Mouse (Mus musculus): ENCODE data around the gene Ppp1r13l.

The Ppp1r13l gene

DNA sequence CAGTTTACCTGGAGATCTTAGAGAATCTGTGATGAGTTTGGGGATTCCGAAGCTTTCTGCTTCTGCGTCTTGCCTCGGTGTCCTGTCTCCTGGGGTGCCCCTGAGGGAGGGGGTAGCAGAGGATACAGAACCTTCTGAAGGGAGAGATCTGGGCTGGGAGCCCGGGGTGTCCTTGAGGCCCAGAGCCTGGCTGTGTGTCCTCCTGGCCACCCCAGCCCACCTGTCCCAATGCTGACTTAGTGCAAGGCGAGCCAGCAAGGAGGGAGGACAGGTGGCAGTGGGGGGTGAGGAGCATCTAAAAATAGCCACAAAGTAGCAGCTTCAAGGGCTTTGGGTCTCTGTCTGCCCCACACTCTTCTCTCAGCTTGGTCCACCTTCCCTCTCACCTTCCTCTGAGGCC is 52.2 kb downstream of the Ppp1r13l start:
- DNase-seq (ENCODE audit: low read depth, low spot score) = no peak

DNA sequence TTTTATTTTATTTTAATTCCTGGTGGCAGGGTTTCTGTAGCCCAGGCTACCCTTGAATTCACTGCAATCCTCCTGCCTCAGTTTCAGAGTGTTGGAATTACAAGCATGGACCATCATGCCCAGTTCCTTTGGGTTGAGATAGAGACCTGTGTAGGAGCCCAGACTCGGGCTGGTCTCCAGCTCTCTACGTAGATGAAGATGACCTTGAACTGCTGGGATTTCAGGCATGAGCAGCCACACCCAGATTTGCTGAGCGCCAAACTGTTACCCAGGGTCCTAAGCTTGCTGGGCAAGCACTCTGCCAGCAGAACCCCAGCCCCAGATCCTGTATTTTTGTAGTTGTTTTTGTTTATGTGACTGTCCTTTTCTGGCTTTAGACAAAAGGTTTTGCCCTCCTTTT is 54.0 kb downstream of the Ppp1r13l start:
- no peak for DNase-seq (ENCODE audit: low read depth, low spot score)

DNA sequence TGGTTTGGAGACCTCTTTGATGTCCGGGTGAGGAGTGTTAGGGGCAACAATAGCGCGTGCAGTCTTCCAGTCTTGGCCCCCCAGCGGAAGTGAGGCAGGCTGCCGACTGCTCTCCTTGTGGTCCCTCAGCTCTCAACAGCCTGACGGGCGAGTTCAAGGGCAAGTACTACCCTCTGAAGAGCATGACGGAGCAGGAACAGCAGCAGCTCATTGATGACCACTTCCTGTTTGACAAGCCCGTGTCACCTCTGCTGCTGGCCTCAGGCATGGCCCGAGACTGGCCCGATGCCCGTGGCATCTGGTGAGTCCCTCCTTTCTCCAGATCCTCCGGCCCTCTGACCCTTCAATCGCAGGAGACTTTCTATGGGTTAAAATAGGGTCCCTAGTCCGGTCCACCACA is 57.0 kb downstream of the Ppp1r13l start:
- no peak for DNase-seq (ENCODE audit: low read depth, low spot score)

DNA sequence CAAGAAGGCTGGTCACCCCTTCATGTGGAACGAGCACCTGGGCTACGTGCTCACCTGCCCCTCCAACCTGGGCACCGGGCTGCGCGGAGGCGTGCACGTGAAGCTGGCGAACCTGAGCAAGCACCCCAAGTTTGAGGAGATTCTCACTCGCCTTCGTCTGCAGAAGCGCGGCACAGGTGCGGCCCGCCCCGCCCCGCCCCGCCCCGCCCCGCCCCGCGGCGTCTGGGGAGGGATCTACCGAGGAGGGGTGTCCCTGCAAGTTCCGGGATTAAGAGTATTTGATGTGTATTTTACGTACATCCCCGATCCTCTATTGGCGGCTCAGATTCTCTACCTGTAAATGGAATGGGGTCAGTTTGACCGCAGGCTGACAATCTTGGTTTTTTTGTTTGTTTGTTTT is 60.6 kb downstream of the Ppp1r13l start:
- DNase-seq (ENCODE audit: low read depth, low spot score) = no peak

DNA sequence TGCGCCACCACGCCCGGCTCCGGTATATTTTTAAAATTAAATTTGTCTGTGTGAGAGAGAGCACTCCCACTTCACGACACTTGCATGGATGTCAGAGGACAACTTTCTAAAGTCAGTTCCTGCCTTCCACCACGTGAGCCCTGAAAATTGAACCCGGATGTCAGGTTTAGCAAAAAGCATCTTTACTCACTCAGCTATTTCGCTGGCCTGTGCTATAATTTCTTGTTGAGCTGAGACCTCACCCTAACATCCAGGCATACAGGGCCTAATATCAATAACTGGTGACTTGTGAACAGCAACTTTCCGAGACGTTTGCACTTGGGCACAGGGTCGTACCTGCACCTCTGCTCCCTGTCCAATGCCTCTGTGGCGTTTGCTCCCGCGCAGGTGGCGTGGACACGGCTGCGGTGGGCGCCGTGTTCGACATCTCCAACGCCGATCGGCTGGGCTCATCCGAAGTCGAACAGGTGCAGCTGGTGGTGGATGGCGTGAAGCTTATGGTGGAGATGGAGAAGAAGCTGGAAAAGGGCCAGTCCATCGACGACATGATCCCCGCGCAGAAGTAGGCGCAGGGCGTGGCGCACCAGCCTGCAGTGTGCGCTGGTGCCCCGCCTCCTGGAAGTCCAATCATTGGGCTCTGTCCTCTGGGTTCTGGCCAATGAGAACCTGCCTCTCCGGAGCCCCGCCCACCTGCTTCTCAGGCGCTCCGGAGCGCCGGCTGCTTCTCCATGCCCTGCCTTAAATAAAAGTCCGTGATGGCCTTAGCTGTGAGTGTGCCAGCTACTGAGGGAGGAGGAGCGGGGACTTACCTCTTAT is 61.5 kb downstream of the Ppp1r13l start:
- DNase-seq (ENCODE audit: low read depth, low spot score) = peak; percentile 96

DNA sequence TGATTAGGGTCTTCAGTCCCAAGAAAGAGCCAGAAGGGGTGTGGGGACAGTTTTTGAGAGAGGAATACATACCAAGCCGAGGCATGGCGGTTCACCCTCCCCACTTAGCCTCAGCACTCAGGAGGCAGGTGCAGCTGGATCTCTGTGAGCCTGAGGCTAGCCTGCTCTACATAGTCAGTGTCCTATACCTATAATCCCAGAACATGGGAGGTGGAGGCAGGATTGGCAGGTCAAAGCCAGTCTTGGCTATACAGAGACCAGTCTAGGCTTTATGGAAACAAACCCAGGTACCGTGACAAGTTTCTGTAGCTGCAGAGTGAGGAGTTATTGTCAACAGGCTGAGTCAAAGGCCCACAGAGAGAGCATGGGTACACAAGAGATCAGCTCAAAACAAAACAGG is 63.5 kb downstream of the Ppp1r13l start:
- DNase-seq (ENCODE audit: low read depth, low spot score) = no peak

DNA sequence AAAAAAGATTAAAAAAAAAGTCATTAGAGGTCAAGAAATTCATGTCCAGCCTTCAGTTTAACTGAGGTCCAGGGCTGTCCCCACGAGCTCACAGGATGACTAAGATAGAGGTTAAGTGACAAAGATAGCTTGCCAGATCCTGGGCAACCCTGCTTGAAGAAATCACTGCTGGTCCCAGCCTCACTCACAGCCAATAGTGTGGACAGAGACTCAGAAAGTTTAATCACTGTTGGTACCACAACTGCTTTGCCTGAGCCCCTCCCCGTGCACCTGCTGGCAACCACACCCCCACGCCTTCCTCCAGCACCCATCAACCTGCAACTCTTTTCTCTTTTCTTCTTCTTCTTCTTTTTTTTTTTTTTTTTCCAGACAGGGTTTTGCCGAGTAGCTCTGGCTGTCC is 64.5 kb downstream of the Ppp1r13l start:
- no peak for DNase-seq (ENCODE audit: low read depth, low spot score)

DNA sequence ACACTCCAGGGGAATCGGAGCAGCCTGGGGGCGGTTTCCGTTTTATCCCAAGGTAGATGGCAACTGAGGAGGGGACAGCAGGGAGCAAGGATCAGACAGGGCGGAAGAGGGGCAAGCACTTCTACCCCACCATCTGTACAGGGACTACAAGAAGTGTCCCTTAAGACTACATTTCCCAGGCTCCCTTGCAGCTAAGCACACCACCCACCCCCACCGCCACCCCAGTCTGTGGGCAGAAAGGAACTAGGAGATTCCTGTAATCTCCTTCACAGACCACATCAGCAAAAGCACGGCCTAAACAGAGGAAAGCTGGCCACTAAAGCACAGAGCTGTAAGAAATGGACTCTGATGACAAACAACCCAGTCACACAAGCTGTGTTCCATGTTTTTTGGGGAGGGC is 66.8 kb downstream of the Ppp1r13l start:
- peak; percentile 62 for DNase-seq (ENCODE audit: low read depth, low spot score)

DNA sequence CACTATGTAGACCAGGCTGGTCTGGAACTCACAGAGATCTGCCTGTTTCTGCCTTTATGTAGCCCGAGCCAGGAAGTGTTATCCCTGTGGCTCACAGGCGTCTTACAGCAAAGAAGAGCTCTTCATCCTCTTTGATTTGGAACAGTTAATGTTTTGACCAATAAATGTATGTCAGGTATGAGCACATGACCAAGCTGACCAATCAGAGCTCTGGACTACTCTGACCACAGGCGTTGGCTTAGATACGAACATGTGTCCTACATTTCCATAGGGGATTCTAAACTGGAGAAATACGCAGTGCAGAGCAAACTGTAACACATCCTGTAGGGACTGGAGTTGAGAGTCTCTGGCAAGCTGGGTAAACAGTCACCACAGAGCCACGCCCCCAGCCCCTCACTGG is 67.3 kb downstream of the Ppp1r13l start:
- peak; percentile 70 for DNase-seq (ENCODE audit: low read depth, low spot score)

All from brain, adult 2 months (tissue).